Mouse (Mus musculus) stomach, postnatal 0 days (tissue): ENCODE results near the gene Cd53.
A peak's percentile ranks its signal among the peaks of the same experiment; 100 is the strongest.

ENCODE experiments used
- CTCF ChIP-seq: IDR thresholded peaks from 2 replicates; pipeline ENCODE4 v1.5.1; 2016; ENCODE audit warnings: antibody characterized with exemption, low read depth, mild to moderate bottlenecking, moderate library complexity
- EP300 ChIP-seq: optimal IDR thresholded peaks from 2 replicates; pipeline ENCODE3; 2016; ENCODE audit warnings: antibody characterized with exemption

DNA sequence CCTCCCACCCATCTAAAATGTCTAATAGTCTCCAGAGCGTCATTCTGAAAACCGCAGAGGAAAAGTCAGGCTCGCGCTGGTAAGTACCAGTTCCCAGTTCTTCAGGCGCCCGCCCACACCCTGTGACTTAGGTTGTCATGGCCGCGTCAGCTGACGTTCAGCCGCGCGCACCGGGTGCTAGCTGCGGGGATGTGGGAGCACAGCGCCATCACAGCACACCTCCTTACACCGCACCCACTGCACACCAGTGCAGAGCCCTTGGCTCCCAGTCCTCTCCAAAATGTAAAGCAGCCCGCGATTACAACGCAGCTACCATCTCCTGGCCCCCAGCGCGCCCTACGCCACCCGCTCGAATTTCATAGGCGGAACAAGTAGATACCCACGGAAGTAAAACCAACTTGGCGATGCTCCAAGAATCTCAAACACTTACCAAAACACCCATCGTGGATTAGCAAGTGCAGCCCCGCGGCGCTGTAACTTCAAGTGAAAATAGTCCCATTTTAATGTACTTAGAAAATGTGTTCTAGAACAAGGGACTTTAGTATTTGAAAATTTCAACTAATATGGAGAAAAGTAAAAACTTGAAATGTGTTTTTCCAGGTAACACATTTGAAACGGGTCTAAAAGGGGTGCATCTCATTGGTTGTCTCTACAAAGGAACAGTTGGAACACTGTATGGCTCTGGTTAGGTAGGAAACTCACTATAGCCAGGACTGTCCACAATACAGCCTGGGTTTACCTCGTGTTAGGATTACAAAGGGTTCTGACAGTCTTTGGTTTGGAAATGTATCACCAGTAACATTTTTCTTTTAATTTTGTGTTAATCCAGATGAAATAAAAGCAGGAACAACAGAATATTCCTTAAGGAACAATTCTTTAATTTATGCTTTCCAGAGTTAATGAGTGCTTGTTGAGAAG lies 67.7 kb downstream of the Cd53 start:
- TF ChIP-seq CTCF (peak; percentile 53), EP300 (no peak)
